Mouse (Mus musculus) heart, embryonic 16.5 days (tissue): Measurements from ENCODE around the gene Polm. TPM values are rescaled to one million over a fixed set of nuclear protein-coding genes. Genes with fewer than 3 reads are reported as not detected.

Source experiments
- ATAC-seq: fragments of 200-750 bp; cut with Nextera tagmentation; replicated peaks from 2 replicates; pipeline ENCODE4 v1.8.0; 2017; ENCODE audit warnings: moderate number of reproducible peaks; ENCODE audit not compliant: insufficient read depth, low FRiP score; ENCODE audit errors: extremely low read depth
- H3K27ac ChIP-seq: fragments of 300-500 bp; sonication (generic); 2 replicates; pipeline ENCODE4 v1.5.1; 2014; ENCODE audit warnings: mild to moderate bottlenecking, low read length, control low read depth, moderate library complexity
- H3K27me3 ChIP-seq: fragments of 300-500 bp; sonication (generic); 2 replicates; pipeline ENCODE4 v1.6.1; 2014; ENCODE audit warnings: low read length, mixed read lengths; ENCODE audit not compliant: control insufficient read depth, insufficient read depth
- H3K36me3 ChIP-seq: fragments of 300-500 bp; sonication (generic); 2 replicates; pipeline ENCODE4 v1.6.1; 2014; ENCODE audit not compliant: control insufficient read depth, insufficient read depth
- H3K4me1 ChIP-seq: fragments of 300-500 bp; sonication (generic); 2 replicates; pipeline ENCODE4 v1.6.1; 2014; ENCODE audit warnings: low read length, mixed read lengths; ENCODE audit not compliant: control insufficient read depth, insufficient read depth
- H3K4me2 ChIP-seq: fragments of 300-500 bp; sonication (generic); 2 replicates; pipeline ENCODE4 v1.6.1; 2014; ENCODE audit warnings: low read depth, mild to moderate bottlenecking, control low read depth, low read length
- H3K4me3 ChIP-seq: fragments of 300-500 bp; sonication (generic); 2 replicates; pipeline ENCODE4 v1.5.1; 2014; ENCODE audit warnings: mild to moderate bottlenecking, control low read depth, low read length
- H3K9ac ChIP-seq: fragments of 300-500 bp; sonication (generic); 2 replicates; pipeline ENCODE4 v1.6.1; 2014; ENCODE audit warnings: low read length, control low read depth
- H3K9me3 ChIP-seq: fragments of 300-500 bp; sonication (generic); replicated peaks from 2 replicates; pipeline ENCODE4 v1.6.1; 2016; ENCODE audit warnings: low read length; ENCODE audit not compliant: control insufficient read depth
- WGBS: fragments of 180-500 bp; shearing (Covaris S2); extraction: QIAGEN DNeasy Blood & Tissue Kit; methylation state at CpG from one replicate; pipeline ENCODE4 v1.1.7; 2014; 5-methylcytosine and 5-hydroxymethylcytosine counted together
- polyA plus RNA-seq: library from polyadenylated mRNA; unstranded; fragments of >200 nt; fragmentation: Nextera tagmentation; extraction: Ambion mirVana; gene quantifications from 2 replicates; pipeline ENCODE4 v1.2.1, GENCODE M21; 2015

Gene Polm
- polyA plus RNA-seq, 1 experiment from 2014 or later, result 6.4 TPM

- no peak overlapping the region for H3K4me3 ChIP-seq
- no peaks in the 10 kb centered on the region for H3K9me3 ChIP-seq
- H3K27ac ChIP-seq, result no peak overlapping the region
- no peak overlapping the region for H3K9ac ChIP-seq
- 0 out of 2 replicates have a peak, but pooled peaks cover 2% of the 10 kb centered on the region for H3K36me3 ChIP-seq
- no peak overlapping the region for H3K4me2 ChIP-seq
- no peak for ATAC-seq
- no peaks in the 10 kb centered on the region for H3K27me3 ChIP-seq
- peaks cover 15% of the 10 kb centered on the region for H3K4me1 ChIP-seq
Measured at GRCm38 (mm10) chr11:5785732-5786131, 52.1 kb downstream of the Polm start.

DNA sequence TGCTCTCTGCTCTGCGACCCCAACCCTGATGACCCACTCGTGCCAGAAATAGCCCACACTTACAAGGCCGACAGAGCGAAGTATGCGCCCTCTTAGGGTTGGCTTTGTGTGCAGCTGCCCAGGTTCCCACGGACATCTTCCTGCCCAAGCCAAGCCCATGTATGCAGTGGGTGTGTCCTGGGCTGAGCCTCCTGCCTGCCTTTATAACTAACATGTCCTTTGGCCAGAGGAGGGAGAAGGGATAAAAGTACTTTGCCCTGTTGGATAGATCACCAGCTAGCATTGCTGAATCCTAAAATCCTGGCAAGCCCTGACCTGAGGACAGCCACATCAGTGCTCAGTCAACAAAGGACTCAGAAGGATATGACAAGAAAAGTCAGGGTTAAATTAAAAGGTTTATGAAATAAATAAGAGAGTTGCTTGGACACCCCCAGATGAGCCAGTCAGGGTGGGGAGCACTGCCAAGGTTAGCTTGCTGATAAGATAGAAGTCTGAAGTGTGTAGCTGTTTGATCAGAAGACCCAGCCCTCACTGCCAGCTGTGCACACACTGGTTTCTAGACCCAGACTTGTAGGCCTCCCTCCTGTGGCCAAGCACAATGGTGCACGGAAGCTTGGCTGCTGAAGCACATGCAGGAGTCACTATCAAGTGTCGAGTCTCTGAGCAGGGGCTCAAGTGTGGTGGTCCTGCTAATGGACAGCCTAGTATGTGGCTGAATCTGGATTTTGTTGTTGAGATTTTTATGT is 55.4 kb downstream of the Polm start:
- H3K9ac ChIP-seq, result no peak overlapping the region

GRCm38 (mm10) chr11:5780035-5780499 is 57.7 kb downstream of the Polm start:
- no peak; the same call in 1 of the 2 replicates for ATAC-seq
- 75% methylated on average over 6 of the region's 6 CpGs for WGBS
- H3K36me3 ChIP-seq, result 0 out of 2 replicates have a peak, but pooled peaks cover 3% of the 10 kb centered on the region
- H3K9ac ChIP-seq, result no peak overlapping the region
- H3K4me2 ChIP-seq, result no peak overlapping the region
- no peak overlapping the region for H3K27ac ChIP-seq
- H3K9me3 ChIP-seq, result no peaks in the 10 kb centered on the region
- no peaks in the 10 kb centered on the region for H3K27me3 ChIP-seq
- H3K4me3 ChIP-seq, result no peak overlapping the region
- H3K4me1 ChIP-seq, result no peaks in the 10 kb centered on the region

More for the DNA sequence above, 55.4 kb downstream of the Polm start:
- no peak overlapping the region for H3K4me3 ChIP-seq
- no peak overlapping the region for H3K4me2 ChIP-seq
- H3K27me3 ChIP-seq, result no peaks in the 10 kb centered on the region
- H3K27ac ChIP-seq, result no peak overlapping the region
- WGBS, result 31% methylated on average over 8 of the region's 8 CpGs
- H3K36me3 ChIP-seq, result 0 out of 2 replicates have a peak, but pooled peaks cover 3% of the 10 kb centered on the region
- peaks cover 1% of the 10 kb centered on the region; the same call in 1 of the 2 replicates for H3K4me1 ChIP-seq
- no peak for ATAC-seq
- H3K9me3 ChIP-seq, result no peaks in the 10 kb centered on the region

GRCm38 (mm10) chr11:5778481-5778880 is 59.3 kb downstream of the Polm start:
- ATAC-seq, result no peak
- Histone ChIP-seq H3K4me1 (no peaks in the 10 kb centered on the region), H3K27me3 (no peaks in the 10 kb centered on the region), H3K4me3 (no peak overlapping the region), H3K4me2 (no peak overlapping the region), H3K9ac (no peak overlapping the region), H3K9me3 (0 out of 2 replicates have a peak, but pooled peaks cover under 1% of the 10 kb centered on the region), H3K27ac (no peak overlapping the region), H3K36me3 (0 out of 2 replicates have a peak, but pooled peaks cover 3% of the 10 kb centered on the region)
- 61% methylated on average over 2 of the region's 2 CpGs for WGBS

Other genes starting within 250 kb of the Polm start
- gene Mrps24, start 122.3 kb downstream of the Polm start, polyA plus RNA-seq, result 197 and 201 TPM in 2 replicates
- 39.3 and 42.2 TPM in 2 replicates for gene Urgcp, start 75.6 kb downstream of the Polm start, polyA plus RNA-seq
- 82.8 and 86.7 TPM in 2 replicates for gene Dbnl, start 49.5 kb downstream of the Polm start, polyA plus RNA-seq
- 1,049 and 1,143 TPM in 2 replicates for gene Pgam2, start 34.3 kb downstream of the Polm start, polyA plus RNA-seq
- 35.7 and 36.5 TPM in 2 replicates for gene Aebp1, start 23.9 kb upstream of the Polm start, polyA plus RNA-seq
- 113 and 115 TPM in 2 replicates for gene Pold2, start 40.3 kb upstream of the Polm start, polyA plus RNA-seq
- 3,470 and 5,161 TPM in 2 replicates for gene Myl7, start 60.8 kb upstream of the Polm start, polyA plus RNA-seq
- 0.75 and 1.2 TPM in 2 replicates for gene Gck, start 112.1 kb upstream of the Polm start, polyA plus RNA-seq
- gene Ykt6, start 117.7 kb upstream of the Polm start, polyA plus RNA-seq, result 38.3 and 40.5 TPM in 2 replicates
- 2.7 and 2.8 TPM in 2 replicates for gene Camk2b, start 228.3 kb upstream of the Polm start, polyA plus RNA-seq